Mouse (Mus musculus) Muller cell, postnatal 12 days (primary cell): ENCODE results near the gene Nrp2.

Experiments used
- DNase-seq: peaks from one replicate; pipeline ENCODE4 v3.0.0-alpha.2; 2015; ENCODE audit errors: inconsistent ontology term

Gene Nrp2

DNA sequence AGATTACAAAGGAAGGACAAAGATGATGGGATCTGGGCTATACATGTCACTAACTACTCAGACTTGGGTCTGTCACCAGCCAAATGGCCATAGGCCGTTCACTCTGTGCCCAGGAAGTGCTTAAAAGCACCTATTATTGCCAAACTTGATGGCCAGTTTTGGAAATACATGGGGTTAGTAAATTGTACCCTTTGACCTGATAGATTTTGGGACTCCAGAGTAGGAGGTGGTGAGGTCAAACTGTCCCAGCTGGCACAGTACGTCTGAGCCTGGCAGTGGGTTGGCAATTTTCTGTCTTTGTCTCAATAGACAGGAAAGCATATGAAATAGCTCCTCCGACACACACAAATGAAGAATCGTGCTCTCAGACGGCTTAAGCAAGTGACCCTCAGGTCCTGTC is 20.8 kb downstream of the Nrp2 start:
- no peak for DNase-seq

DNA sequence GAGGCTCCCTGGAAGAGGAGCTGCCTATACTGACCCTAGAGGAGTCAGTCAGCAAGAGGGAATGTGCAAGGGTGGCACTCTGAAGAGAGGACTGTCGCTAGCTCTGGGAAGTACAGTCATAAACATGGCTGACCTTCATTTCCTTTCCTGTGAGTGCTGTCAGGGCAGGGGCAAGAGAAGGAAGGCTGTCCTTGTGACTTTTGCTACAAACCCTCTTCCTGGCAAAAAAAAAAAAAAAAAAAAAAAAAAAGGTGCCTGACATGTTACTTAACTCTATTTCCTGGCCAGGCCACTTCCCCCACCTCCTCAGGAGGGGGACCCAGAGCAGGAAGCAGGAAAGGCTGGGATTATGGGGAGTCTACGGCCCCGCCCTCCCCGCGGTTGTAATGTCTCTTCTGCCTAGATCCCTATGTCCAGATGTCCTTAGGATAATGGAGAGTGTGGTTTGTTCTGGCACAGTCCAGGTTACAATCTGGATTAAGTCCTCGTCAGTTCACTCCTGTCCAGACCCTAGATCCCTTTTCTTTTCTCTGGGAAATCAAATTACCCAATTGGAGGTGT is 21.5 kb downstream of the Nrp2 start:
- no peak for DNase-seq

- no peak for DNase-seq
These were observed 22.1 kb downstream of the Nrp2 start for GRCm38 (mm10) chr1:62725032-62725678.

DNA sequence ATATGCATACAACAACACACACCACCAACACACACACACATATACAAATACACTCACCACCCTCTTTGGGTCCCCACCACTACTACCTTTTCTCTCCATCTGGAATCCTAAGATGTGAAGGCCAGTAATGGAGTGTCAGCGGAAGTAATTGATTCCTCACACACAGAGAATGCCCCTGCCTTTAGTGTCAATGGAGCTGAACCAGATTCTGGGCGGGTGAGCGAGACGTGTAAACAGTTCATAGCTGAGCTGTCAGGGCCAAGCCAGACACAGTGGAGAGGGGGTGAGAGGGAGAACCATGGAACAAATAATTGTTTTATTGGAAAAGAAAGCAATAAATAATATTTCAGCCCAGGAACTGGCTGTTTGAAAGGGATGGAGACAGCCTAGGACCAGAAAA is 24.1 kb downstream of the Nrp2 start:
- DNase-seq, result no peak

- no peak for DNase-seq
These were observed 25.3 kb downstream of the Nrp2 start for GRCm38 (mm10) chr1:62728421-62728820.

GRCm38 (mm10) chr1:62728926-62729325 is 25.8 kb downstream of the Nrp2 start:
- DNase-seq, result no peak

GRCm38 (mm10) chr1:62729345-62730150 is 26.5 kb downstream of the Nrp2 start:
- no peak for DNase-seq

DNA sequence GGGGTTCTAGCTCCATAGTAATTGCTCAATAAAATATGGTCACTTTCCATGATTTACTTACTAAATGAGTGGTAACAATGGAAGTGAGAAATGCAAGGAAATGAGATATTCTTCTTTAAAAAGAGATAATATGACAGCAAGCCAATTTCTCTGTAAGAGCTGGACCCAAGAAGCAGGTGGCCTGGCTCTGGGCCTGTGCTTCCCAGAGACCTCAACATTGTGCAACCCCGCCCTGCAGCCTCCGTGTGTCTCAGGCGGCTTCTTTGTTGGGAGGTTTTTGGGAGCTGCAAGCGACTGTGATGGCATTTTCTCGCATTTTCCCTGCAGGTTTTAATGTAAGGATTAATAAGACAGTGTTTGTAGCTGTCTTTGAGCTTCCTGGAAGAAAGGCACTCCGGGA is 29.0 kb downstream of the Nrp2 start:
- DNase-seq, result no peak

DNA sequence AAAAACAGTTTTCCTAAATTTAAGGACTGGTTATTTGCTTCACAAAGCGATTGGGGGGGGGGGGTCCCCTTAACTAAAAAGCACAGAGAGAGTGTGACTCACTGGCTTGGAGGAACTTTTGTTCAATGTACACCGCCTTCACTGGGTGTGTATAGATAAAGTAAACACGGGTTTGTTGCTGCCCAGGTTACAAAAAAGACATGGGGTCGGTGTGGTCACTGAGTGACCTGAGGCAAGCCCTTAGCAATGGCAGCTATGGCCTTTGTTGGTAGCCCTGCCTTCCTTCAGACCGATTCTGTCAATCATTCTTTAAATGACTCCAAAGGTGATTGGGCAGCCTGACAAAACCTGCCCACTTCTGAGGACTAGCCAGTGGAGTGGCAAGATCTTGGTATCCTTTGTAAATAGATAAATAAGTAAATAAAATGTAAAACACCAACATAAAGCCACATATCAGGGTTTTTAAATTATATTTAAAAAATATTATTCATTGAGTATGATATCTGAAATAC is 31.4 kb downstream of the Nrp2 start:
- no peak for DNase-seq

DNA sequence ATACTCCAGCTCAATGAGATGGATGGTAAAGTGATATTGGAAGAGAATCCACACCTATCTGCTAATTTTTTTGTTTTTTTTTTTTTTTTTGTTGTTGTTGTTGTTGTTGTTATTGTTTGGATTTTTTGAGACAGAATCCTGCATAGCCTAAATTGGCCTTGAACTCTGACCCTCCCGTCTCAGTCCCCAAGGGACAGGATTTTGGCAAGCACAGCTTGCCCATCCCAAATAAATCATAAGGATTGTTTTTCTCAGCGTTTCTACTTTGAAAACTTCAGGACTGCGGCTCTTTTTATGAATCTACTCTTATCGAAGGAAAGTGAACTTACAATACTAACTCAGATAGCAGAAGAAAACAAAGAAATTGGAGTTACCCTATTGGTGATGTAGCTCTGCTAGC is 31.9 kb downstream of the Nrp2 start:
- DNase-seq, result no peak

DNA sequence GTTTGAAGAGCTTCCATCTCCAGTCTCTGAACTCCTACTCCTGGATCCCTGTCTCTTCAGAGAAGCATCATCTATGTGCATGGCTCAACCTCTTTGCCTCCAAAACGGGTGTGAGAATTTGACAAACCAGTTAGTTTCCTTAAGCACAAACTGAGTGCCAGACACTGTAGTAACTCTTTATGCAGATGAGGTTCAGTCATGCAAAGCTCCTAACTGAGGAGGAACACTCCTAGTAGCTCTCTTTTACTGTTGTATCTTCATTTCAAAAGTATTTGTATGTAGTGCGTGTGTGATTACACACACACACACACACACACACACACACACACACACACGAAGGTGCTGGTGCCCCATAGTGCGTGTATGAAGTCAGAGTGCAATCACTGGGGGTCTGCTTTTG is 32.8 kb downstream of the Nrp2 start:
- DNase-seq, result no peak

DNA sequence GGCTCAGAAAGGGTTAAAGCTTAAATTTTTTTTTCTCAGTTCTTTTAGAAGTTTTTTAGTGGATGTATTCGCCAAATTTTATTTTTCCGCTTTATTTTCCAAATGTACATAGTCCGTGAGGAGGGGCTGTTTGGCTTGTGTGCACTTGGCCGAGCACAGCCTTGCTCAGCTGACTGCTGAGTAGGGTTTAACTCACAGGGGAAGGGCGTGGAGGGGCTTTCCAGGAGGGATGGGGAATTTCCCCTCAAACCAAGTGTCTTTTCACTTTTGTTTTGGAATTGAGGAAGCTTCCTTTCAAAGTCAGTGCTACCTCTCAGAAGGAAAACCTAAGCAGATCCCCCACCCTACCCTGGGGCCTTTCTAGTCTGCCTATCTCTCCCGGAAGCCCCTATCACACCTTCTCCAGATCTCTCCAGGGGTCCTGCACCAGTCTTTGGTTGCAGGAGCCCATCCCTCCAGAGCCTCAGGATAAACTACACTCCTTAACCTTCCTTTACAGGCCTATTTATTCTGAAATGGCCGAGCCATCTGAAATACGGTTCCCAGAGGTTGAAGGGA is 33.4 kb downstream of the Nrp2 start:
- no peak for DNase-seq

- DNase-seq, result no peak
These were observed 35.1 kb downstream of the Nrp2 start for GRCm38 (mm10) chr1:62738165-62738564.

- no peak for DNase-seq
These were observed 39.0 kb downstream of the Nrp2 start for GRCm38 (mm10) chr1:62742092-62742491.

- DNase-seq, result peak; percentile 88
These were observed 40.1 kb downstream of the Nrp2 start for GRCm38 (mm10) chr1:62743064-62743694.

GRCm38 (mm10) chr1:62745889-62746288 is 42.8 kb downstream of the Nrp2 start:
- no peak for DNase-seq

GRCm38 (mm10) chr1:62747421-62748111 is 44.5 kb downstream of the Nrp2 start:
- no peak for DNase-seq

- DNase-seq, result no peak
These were observed 45.3 kb downstream of the Nrp2 start for GRCm38 (mm10) chr1:62748361-62748760.

GRCm38 (mm10) chr1:62749716-62750115 is 46.6 kb downstream of the Nrp2 start:
- DNase-seq, result no peak

GRCm38 (mm10) chr1:62750408-62751008 is 47.4 kb downstream of the Nrp2 start:
- DNase-seq, result no peak
